Mouse (Mus musculus): Measurements from ENCODE around the gene Gtf2f2. TPM values are rescaled to one million over a fixed set of nuclear protein-coding genes. Genes with fewer than 3 reads are reported as not detected.

The Gtf2f2 gene
- polyA plus RNA-seq, 1 experiment: not detected

DNA sequence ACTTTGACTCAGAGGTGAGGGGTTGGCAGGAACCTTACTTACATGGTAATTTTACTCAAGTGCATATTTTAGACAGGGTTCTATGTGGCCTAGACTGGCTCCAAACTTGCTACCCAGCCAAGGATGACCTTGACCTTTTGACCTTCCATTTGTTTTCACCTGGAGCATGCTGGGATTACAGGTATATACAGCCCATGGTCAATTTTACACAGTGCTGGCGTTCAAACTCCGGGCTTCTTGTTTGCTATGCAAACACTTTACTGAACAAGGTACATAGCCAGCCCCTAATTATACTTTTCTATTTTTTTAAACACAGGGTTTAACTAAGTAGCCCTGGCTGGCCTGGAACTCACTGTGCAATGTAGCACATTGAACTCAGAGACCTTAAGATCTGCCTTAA, 98.0 kb downstream of the Gtf2f2 start:
- H3K27ac ChIP-seq (ENCODE audit: insufficient read depth, low read depth, low read length): no peak overlapping the region
- WGBS: 96% methylated on average over 2 of the region's 2 CpGs
- no peak for TF ChIP-seq CTCF (IDR thresholded peaks at IDR 0.05; ENCODE audit: insufficient read depth, low read depth, low read length)
- TF ChIP-seq POLR2A (IDR thresholded peaks at IDR 0.05; ENCODE audit: insufficient read depth, low read depth, low read length): no peak
- H3K4me1 ChIP-seq (ENCODE audit: control insufficient read depth, insufficient read depth, low read length): no peaks in the 10 kb centered on the region
- no peak overlapping the region for H3K4me3 ChIP-seq (ENCODE audit: insufficient read depth, low read depth, low read length)

DNA sequence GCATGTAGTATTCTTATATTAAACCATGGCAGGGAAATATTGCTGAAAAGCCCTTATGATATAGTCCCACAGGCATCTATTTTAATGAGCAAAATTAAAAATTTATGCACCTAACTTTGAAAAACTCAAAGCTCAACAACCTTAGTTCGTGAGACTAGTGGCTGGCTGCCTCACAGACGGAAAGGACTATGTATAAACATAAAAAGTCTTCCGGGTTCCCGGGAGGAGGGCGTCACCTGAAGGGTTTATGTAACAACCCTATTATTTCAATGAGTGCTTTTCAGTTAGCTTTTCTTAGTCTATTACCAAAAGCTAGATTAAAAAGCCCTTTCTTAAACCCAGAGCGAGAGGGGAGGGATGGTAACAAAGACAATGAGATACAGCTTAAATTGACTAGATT, 98.7 kb downstream of the Gtf2f2 start:
- TF ChIP-seq CTCF (IDR thresholded peaks at IDR 0.05; ENCODE audit: insufficient read depth, low read depth, low read length) (no peak), POLR2A (IDR thresholded peaks at IDR 0.05; ENCODE audit: insufficient read depth, low read depth, low read length) (no peak)
- no peaks in the 10 kb centered on the region for H3K4me1 ChIP-seq (ENCODE audit: control insufficient read depth, insufficient read depth, low read length)
- H3K27ac ChIP-seq (ENCODE audit: insufficient read depth, low read depth, low read length): no peak overlapping the region
- 47% methylated on average over 6 of the region's 6 CpGs for WGBS
- H3K4me3 ChIP-seq (ENCODE audit: insufficient read depth, low read depth, low read length): no peak overlapping the region

DNA sequence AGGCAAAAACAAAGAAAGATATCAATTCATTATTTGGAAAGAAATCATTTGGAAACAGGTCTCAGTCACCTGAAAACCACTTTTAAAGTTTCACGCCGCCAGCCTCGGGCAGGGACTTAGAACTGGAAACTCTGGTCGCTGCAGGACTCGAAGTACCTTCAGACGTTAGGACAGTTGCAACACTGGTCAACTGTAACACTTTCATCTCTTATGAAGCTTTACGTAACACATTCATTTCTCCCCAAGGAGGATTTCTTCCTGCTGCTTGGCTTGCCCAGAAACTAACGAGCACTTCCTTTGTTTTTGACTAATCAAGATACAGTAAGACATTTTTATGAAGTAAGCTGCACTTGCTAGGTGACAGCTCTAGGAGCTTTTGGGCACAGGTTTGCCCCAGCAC, 103.7 kb downstream of the Gtf2f2 start:
- H3K4me1 ChIP-seq (ENCODE audit: control insufficient read depth, insufficient read depth, low read length): no peaks in the 10 kb centered on the region
- TF ChIP-seq CTCF (IDR thresholded peaks at IDR 0.05; ENCODE audit: insufficient read depth, low read depth, low read length): no peak
- no peak for TF ChIP-seq POLR2A (IDR thresholded peaks at IDR 0.05; ENCODE audit: insufficient read depth, low read depth, low read length)
- no peak overlapping the region for H3K4me3 ChIP-seq (ENCODE audit: insufficient read depth, low read depth, low read length)
- WGBS: 82% methylated on average over 8 of the region's 8 CpGs
- no peak overlapping the region for H3K27ac ChIP-seq (ENCODE audit: insufficient read depth, low read depth, low read length)

DNA sequence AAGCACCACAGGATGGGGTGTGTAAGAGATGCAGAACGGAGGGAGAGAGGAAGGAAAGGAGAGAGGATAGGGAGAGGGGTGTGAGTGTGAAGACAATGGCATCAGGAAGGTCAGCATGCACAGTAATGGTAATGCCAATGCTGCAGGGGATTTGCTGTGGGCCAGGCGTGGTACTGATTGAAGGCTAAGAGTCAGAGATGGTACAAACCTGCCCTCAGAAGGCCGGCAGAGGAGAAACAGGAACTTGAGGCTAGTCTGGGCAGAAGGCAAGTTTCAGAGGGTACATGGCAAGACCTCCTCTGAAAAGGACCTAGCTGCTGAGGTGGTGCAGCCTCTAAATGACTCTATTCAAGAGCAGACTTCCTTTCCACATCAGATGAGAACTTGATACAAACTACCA, 105.7 kb downstream of the Gtf2f2 start:
- H3K27ac ChIP-seq (ENCODE audit: insufficient read depth, low read depth, low read length): no peak overlapping the region
- H3K4me3 ChIP-seq (ENCODE audit: insufficient read depth, low read depth, low read length): no peak overlapping the region
- TF ChIP-seq POLR2A (IDR thresholded peaks at IDR 0.05; ENCODE audit: insufficient read depth, low read depth, low read length) (no peak), CTCF (IDR thresholded peaks at IDR 0.05; ENCODE audit: insufficient read depth, low read depth, low read length) (no peak)
- peaks cover 2% of the 10 kb centered on the region for H3K4me1 ChIP-seq (ENCODE audit: control insufficient read depth, insufficient read depth, low read length)
- 94% methylated on average over 3 of the region's 3 CpGs for WGBS

DNA sequence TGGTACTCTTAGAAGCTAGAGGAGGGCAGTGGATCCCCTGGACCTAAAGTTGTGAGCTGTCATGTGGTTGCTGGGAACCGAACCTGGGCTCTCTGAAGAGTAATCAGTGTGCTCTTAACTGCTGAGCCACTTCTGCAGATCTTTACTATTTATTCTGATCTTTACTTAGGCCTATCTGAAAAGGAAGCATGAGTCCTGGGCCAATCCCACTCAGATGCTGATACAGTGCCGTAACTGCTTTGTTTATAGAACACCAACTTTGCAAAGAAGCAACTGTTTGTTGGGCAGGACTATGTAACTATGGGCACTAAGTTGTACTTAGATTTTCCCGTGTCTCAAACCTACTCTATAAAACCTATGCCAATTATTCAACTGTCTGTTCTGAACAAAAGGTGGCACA, 107.5 kb downstream of the Gtf2f2 start:
- Histone ChIP-seq H3K4me3 (ENCODE audit: insufficient read depth, low read depth, low read length) (no peak overlapping the region), H3K4me1 (ENCODE audit: control insufficient read depth, insufficient read depth, low read length) (peaks cover 2% of the 10 kb centered on the region), H3K27ac (ENCODE audit: insufficient read depth, low read depth, low read length) (no peak overlapping the region)
- TF ChIP-seq CTCF (IDR thresholded peaks at IDR 0.05; ENCODE audit: insufficient read depth, low read depth, low read length) (no peak), POLR2A (IDR thresholded peaks at IDR 0.05; ENCODE audit: insufficient read depth, low read depth, low read length) (no peak)
- WGBS: 91% methylated on average over 3 of the region's 3 CpGs

DNA sequence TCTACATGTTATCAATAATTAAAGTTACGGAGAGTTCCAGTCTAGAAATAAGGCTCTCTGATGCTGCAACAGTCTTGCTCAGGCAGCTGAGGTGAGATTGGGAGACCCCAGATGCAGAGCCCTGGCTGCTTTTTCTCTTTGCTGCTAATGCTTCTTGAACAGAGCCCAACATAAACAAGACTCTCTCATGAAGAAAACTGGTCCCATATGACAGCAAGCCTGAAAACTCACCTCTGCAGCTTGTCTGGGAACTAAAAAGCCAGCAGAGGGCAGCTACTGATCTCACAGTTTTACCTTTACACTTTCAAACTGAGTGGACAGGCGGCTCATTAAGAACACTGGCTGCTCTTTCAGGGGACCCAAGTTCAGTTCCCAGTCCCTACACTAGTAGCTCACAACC, 108.7 kb downstream of the Gtf2f2 start:
- Histone ChIP-seq H3K4me1 (ENCODE audit: control insufficient read depth, insufficient read depth, low read length) (peaks cover 2% of the 10 kb centered on the region), H3K4me3 (ENCODE audit: insufficient read depth, low read depth, low read length) (no peak overlapping the region), H3K27ac (ENCODE audit: insufficient read depth, low read depth, low read length) (no peak overlapping the region)
- WGBS: 86% methylated on average over 2 of the region's 2 CpGs
- no peak for TF ChIP-seq CTCF (IDR thresholded peaks at IDR 0.05; ENCODE audit: insufficient read depth, low read depth, low read length)
- no peak for TF ChIP-seq POLR2A (IDR thresholded peaks at IDR 0.05; ENCODE audit: insufficient read depth, low read depth, low read length)

DNA sequence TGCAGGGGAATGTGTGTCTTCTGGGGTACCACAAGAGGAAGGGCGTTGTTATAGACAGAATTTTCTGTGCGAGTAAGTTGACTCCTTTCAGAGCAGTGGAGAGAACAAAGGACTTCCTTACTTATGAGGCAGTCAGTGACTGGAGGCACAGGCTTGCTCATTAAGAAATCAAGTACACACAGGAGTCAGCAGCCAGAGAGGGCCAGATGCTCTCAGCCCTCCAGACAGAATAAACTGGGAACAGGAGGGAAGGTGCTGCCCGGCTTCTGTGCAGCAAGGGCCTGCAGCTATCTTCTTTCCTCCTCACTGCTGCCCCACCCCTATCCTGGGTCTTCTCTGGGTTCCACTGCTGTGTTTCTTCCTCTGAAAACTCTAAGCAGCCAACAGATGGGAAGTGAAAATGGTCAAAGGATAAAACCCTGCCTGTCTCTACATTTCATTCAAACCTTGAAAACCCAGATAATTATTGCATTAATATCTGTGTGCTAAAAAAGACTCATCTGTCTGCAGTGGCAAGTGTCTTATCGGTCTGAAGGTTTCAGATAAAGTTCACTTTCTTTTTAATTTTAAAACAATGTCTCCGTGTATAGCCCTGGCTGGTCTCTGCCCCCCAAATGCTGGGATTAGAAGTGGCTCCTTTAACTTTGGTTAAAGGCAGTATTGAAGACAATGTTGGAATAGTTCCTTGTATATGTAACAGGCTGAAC, 109.7 kb downstream of the Gtf2f2 start:
- peaks cover 5% of the 10 kb centered on the region for H3K4me1 ChIP-seq (ENCODE audit: control insufficient read depth, insufficient read depth, low read length)
- no peak overlapping the region for H3K4me3 ChIP-seq (ENCODE audit: insufficient read depth, low read depth, low read length)
- 51% methylated on average over 5 of the region's 5 CpGs for WGBS
- TF ChIP-seq POLR2A (IDR thresholded peaks at IDR 0.05; ENCODE audit: insufficient read depth, low read depth, low read length) (no peak), CTCF (IDR thresholded peaks at IDR 0.05; ENCODE audit: insufficient read depth, low read depth, low read length) (no peak)
- H3K27ac ChIP-seq (ENCODE audit: insufficient read depth, low read depth, low read length): peak overlapping the region; percentile 77

DNA sequence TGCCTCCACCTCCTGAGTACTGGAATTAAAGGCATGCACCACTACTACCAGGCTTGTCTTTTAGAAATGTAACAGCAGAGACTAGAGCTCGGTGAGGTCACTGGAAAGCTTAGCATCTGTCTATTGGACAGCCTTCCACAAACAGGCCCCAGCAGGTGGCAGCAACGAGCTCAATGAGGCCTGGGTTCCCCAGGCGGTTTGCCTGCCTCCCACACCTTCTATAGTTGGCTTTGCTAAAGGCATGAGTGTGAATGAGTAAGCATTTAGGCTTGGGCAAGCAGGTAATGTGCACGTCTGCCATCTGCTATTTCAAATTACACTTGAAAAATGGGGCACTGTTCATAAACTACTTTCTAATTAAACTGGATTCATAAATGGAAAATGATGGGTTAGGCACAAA, 111.1 kb downstream of the Gtf2f2 start:
- Histone ChIP-seq H3K27ac (ENCODE audit: insufficient read depth, low read depth, low read length) (no peak overlapping the region), H3K4me1 (ENCODE audit: control insufficient read depth, insufficient read depth, low read length) (peaks cover 5% of the 10 kb centered on the region), H3K4me3 (ENCODE audit: insufficient read depth, low read depth, low read length) (no peak overlapping the region)
- TF ChIP-seq CTCF (IDR thresholded peaks at IDR 0.05; ENCODE audit: insufficient read depth, low read depth, low read length): peak; percentile 67; the same call in 1 of the 2 replicates
- TF ChIP-seq POLR2A (IDR thresholded peaks at IDR 0.05; ENCODE audit: insufficient read depth, low read depth, low read length): no peak
- 5% methylated on average over 4 of the region's 4 CpGs for WGBS

DNA sequence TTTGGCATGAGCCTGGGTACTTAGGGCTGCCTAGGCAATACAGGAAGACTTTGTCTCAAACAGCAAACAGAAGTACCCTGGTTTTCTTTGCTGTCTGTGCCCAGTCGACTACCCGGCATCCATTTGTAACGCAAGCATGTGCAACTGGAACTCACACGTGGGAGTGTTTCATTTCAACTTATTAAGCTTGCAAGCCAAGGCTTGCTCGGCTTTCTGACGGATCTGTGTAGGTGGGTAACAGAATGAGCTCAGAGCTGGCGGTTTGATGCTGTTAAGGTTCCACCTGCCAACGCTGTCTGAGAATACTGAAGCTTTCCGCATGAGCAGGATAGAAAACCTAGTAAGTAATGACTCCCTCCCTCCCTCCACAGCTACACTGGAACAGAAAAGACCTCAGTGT, 118.5 kb downstream of the Gtf2f2 start:
- no peak overlapping the region for H3K4me3 ChIP-seq (ENCODE audit: insufficient read depth, low read depth, low read length)
- peak overlapping the region; percentile 55 for H3K27ac ChIP-seq (ENCODE audit: insufficient read depth, low read depth, low read length)
- 27% methylated on average over 9 of the region's 9 CpGs for WGBS
- H3K4me1 ChIP-seq (ENCODE audit: control insufficient read depth, insufficient read depth, low read length): peaks cover 12% of the 10 kb centered on the region
- TF ChIP-seq CTCF (IDR thresholded peaks at IDR 0.05; ENCODE audit: insufficient read depth, low read depth, low read length) (no peak), POLR2A (IDR thresholded peaks at IDR 0.05; ENCODE audit: insufficient read depth, low read depth, low read length) (no peak)

Measured in olfactory bulb, adult 2 months (tissue).